Mouse (Mus musculus): ENCODE data around the gene Creld2. TPM values are rescaled to one million over a fixed set of nuclear protein-coding genes. Genes with fewer than 3 reads are reported as not detected.
A peak's percentile ranks its signal among the peaks of the same experiment; 100 is the strongest.

Creld2 gene
- total and polyA plus RNA-seq, 3 experiments, result 13.6 to 24.7 (median 23.6) TPM

- H3K4me3 ChIP-seq, result peak within 1 kb of the TSS; percentile 95
- H3K36me3 ChIP-seq (ENCODE audit: control insufficient read depth, insufficient read depth, low read length), result peaks cover 16% of the 10 kb centered on the region
- H3K9ac ChIP-seq (ENCODE audit: low read depth, low read length), result peak within 1 kb of the TSS; percentile 98
- peak; percentile 99 for DNase-seq
- whole genome bisulfite sequencing, result under 1% methylated on average over 107 of the region's 107 CpGs
- H3K27ac ChIP-seq, result peak within 1 kb of the TSS; percentile 98
- intact Hi-C loops (cut with DNase I), result loop anchor here (1.0 to 10.0 kb wide), 2 partner anchors 12 to 613 kb away; partner anchors contain the start of gene Arsa
- peak; percentile 90 for TF ChIP-seq EP300 (IDR thresholded peaks at IDR 0.05; ENCODE audit: insufficient read depth, low read depth, low read length)
- TF ChIP-seq CTCF (IDR thresholded peaks at IDR 0.05), result 0 out of 2 replicates have a peak, but pooled peaks have one; percentile 14
- peak; percentile 98 for TF ChIP-seq POLR2A (IDR thresholded peaks at IDR 0.05; ENCODE audit: insufficient read depth, low read depth, low read length)
- peaks cover 21% of the 10 kb centered on the region for H3K4me1 ChIP-seq (ENCODE audit: control insufficient read depth, insufficient read depth, low read length)
- H3K79me2 ChIP-seq (replicated peaks; ENCODE audit: control insufficient read depth, insufficient read depth, low read length), result no peaks in the 10 kb centered on the region
- no peaks in the 10 kb centered on the region for H3K27me3 ChIP-seq (ENCODE audit: control insufficient read depth, insufficient read depth, low read length)
Measured at GRCm38 (mm10) chr15:88861772-88862622, 42.6 kb downstream of the Creld2 start, which contains the start of gene Pim3. TSS of gene Pim3 (plus strand) at chr15:88862186.

- Histone ChIP-seq H3K4me1 (ENCODE audit: control insufficient read depth, insufficient read depth, low read length) (peaks cover 22% of the 10 kb centered on the region), H3K27ac (peak overlapping the region; percentile 98), H3K9ac (ENCODE audit: low read depth, low read length) (peak overlapping the region; percentile 98), H3K36me3 (ENCODE audit: control insufficient read depth, insufficient read depth, low read length) (peaks cover 16% of the 10 kb centered on the region), H3K27me3 (ENCODE audit: control insufficient read depth, insufficient read depth, low read length) (no peaks in the 10 kb centered on the region), H3K79me2 (replicated peaks; ENCODE audit: control insufficient read depth, insufficient read depth, low read length) (no peaks in the 10 kb centered on the region), H3K4me3 (peak overlapping the region; percentile 95)
- DNase-seq, result peak; percentile 76 to 79
- TF ChIP-seq EP300 (IDR thresholded peaks at IDR 0.05; ENCODE audit: insufficient read depth, low read depth, low read length) (no peak; the same call in 1 of the 2 replicates), CTCF (IDR thresholded peaks at IDR 0.05) (no peak), POLR2A (IDR thresholded peaks at IDR 0.05; ENCODE audit: insufficient read depth, low read depth, low read length) (no peak; the same call in 1 of the 2 replicates)
- intact Hi-C loops (cut with DNase I), result loop anchor here (1.0 to 10.0 kb wide), 3 partner anchors 13 to 612 kb away; partner anchors contain the start of gene Arsa
- WGBS, result under 1% methylated on average over 93 of the region's 98 CpGs
Measured at GRCm38 (mm10) chr15:88862881-88863694, 43.6 kb downstream of the Creld2 start.

- H3K9ac ChIP-seq (ENCODE audit: low read depth, low read length), result peak overlapping the region; percentile 98
- H3K27me3 ChIP-seq (ENCODE audit: control insufficient read depth, insufficient read depth, low read length), result no peaks in the 10 kb centered on the region
- H3K4me3 ChIP-seq, result peak overlapping the region; percentile 95
- DNase-seq, result peak; percentile 89 to 96
- TF ChIP-seq POLR2A (IDR thresholded peaks at IDR 0.05; ENCODE audit: insufficient read depth, low read depth, low read length) (peak; percentile 77; the same call in 1 of the 2 replicates), EP300 (IDR thresholded peaks at IDR 0.05; ENCODE audit: insufficient read depth, low read depth, low read length) (peak; percentile 93; the same call in 1 of the 2 replicates), CTCF (IDR thresholded peaks at IDR 0.05) (0 out of 2 replicates have a peak, but pooled peaks have one; percentile 8)
- WGBS, result 1% methylated on average over 39 of the region's 39 CpGs
- H3K27ac ChIP-seq, result peak overlapping the region; percentile 98
- H3K4me1 ChIP-seq (ENCODE audit: control insufficient read depth, insufficient read depth, low read length), result peaks cover 28% of the 10 kb centered on the region
- no peaks in the 10 kb centered on the region for H3K79me2 ChIP-seq (replicated peaks; ENCODE audit: control insufficient read depth, insufficient read depth, low read length)
- intact Hi-C loops (cut with DNase I), result loop anchor here (1.0 to 10.0 kb wide), 2 partner anchors 24 to 611 kb away; partner anchors contain the start of gene Arsa
- peaks cover 16% of the 10 kb centered on the region for H3K36me3 ChIP-seq (ENCODE audit: control insufficient read depth, insufficient read depth, low read length)
Measured at GRCm38 (mm10) chr15:88863695-88864231, 44.3 kb downstream of the Creld2 start.

- no peaks in the 10 kb centered on the region for H3K27me3 ChIP-seq (ENCODE audit: control insufficient read depth, insufficient read depth, low read length)
- peak overlapping the region; percentile 98 for H3K27ac ChIP-seq
- peak; percentile 52 to 66 for DNase-seq
- intact Hi-C loops (cut with DNase I), result loop anchor here (10.0 kb wide), 1 partner anchor 610 kb away; the partner anchor contains the start of gene Arsa
- H3K4me1 ChIP-seq (ENCODE audit: control insufficient read depth, insufficient read depth, low read length), result peaks cover 28% of the 10 kb centered on the region
- WGBS, result 17% methylated on average over 22 of the region's 22 CpGs
- no peaks in the 10 kb centered on the region for H3K79me2 ChIP-seq (replicated peaks; ENCODE audit: control insufficient read depth, insufficient read depth, low read length)
- peaks cover 16% of the 10 kb centered on the region for H3K36me3 ChIP-seq (ENCODE audit: control insufficient read depth, insufficient read depth, low read length)
- peak overlapping the region; percentile 98 for H3K9ac ChIP-seq (ENCODE audit: low read depth, low read length)
- H3K4me3 ChIP-seq, result peak overlapping the region; percentile 95
- TF ChIP-seq POLR2A (IDR thresholded peaks at IDR 0.05; ENCODE audit: insufficient read depth, low read depth, low read length), result 0 out of 2 replicates have a peak, but pooled peaks have one; percentile 9
- 0 out of 2 replicates have a peak, but pooled peaks have one; percentile 10 for TF ChIP-seq EP300 (IDR thresholded peaks at IDR 0.05; ENCODE audit: insufficient read depth, low read depth, low read length)
- TF ChIP-seq CTCF (IDR thresholded peaks at IDR 0.05), result peak; percentile 36
Measured at GRCm38 (mm10) chr15:88864270-88865030, 45.0 kb downstream of the Creld2 start.
